Mouse (Mus musculus): ENCODE data around the gene Lrba.

- TF ChIP-seq CTCF (IDR thresholded peaks at IDR 0.05; ENCODE audit: low read depth): peak; percentile 82
- TF ChIP-seq EP300 (IDR thresholded peaks at IDR 0.05; ENCODE audit: low read depth): no peak
Measured at GRCm38 (mm10) chr3:86788711-86789110, 564.2 kb downstream of the Lrba start.
